Mouse (Mus musculus): ENCODE measurements around the gene Parp11.

Gene Parp11

GRCm38 (mm10) chr6:127541617-127542374 is 95.2 kb downstream of the Parp11 start:
- DNase-seq (ENCODE audit: low read depth, low spot score), result peak; percentile 85

Measured in CD4-positive, CD25-positive, alpha-beta regulatory T cell, adult 2 months (primary cell).